ENCODE assay signal across 9 mouse cellular contexts in the genomic region with DNA sequence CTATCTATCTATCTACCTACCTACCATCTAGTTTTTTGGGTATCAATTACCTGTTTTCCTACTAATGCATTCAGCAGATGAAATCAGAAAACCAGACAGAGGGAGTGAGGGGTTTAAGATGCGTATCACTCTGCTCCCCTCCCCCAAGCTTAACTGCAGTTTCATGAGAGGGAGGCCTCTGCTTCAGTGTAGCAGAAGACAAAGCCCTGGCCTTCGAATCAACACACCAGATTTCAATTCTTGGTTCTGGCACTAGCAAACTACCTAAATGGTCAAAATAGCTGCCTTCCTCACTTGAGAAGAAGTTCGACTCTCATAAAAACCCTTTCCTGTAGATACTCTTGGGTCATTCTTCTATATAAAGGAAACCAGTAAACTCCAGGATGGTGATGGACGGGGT. TPM values are rescaled to one million over a fixed set of nuclear protein-coding genes. Genes with fewer than 3 reads are reported as not detected.
DNase-seq lines count a peak whose midpoint lies in the region; ATAC-seq and TF ChIP-seq lines count a peak whose summit lies in the region.
"Had no signal": no experiment of that assay in that cellular context is flagged by ENCODE, and none has a peak within 500 bp of the region (broad histone marks: within the 10 kb centered on the region; RNA-seq: fewer than 3 reads in every experiment).

No protein-coding gene starts in this region.

- intact Hi-C loops in left cerebral cortex, postnatal 14 days (cut with DNase I) = no loop called here

- peak overlapping the region; percentile 95 for H3K4me2 ChIP-seq in heart, postnatal 0 days (ENCODE audit: low read depth, low read length)
- H3K4me2 ChIP-seq in hindbrain, embryonic 13.5 days = peak overlapping the region; percentile 73
- H3K4me2 ChIP-seq in midbrain, embryonic 14.5 days (ENCODE audit: low read length) = peak overlapping the region; percentile 83

- no peak for TF ChIP-seq EP300 in heart, postnatal 0 days (IDR thresholded peaks at IDR 0.05; ENCODE audit: low read depth)

- DNase-seq in heart, postnatal 0 days (ENCODE audit: low spot score) = no peak
- no peak for DNase-seq in heart, adult 11 months
- peak; percentile 67 for DNase-seq in midbrain, embryonic 14.5 days
- no peak for DNase-seq in right cerebral cortex, adult 18-20 months
- no peak for DNase-seq in frontal cortex, postnatal 10 days (ENCODE audit: low spot score in 2 of 2)
- no peak for DNase-seq in left cerebral cortex, postnatal 14 days (ENCODE audit: low spot score in 2 of 2)

- H3K4me1 ChIP-seq in heart, postnatal 0 days (ENCODE audit: control insufficient read depth, insufficient read depth) = peaks cover 9% of the 10 kb centered on the region; the same call in 1 of the 2 replicates
- peaks cover 2% of the 10 kb centered on the region; the same call in 1 of the 2 replicates for H3K4me1 ChIP-seq in brown adipose tissue, adult 24 weeks (ENCODE audit: control insufficient read depth, insufficient read depth, insufficient read length, low read length)
- peaks cover 25% of the 10 kb centered on the region for H3K4me1 ChIP-seq in hindbrain, embryonic 13.5 days (replicated peaks)
- peaks cover 11% of the 10 kb centered on the region for H3K4me1 ChIP-seq in midbrain, embryonic 14.5 days (ENCODE audit: control insufficient read depth, insufficient read depth, low read length)

- peak overlapping the region; percentile 75 for H3K9ac ChIP-seq in heart, postnatal 0 days (replicated peaks; ENCODE audit: low read depth, low read length)
- H3K9ac ChIP-seq in hindbrain, embryonic 13.5 days = peak overlapping the region; percentile 97
- peak overlapping the region; percentile 97 for H3K9ac ChIP-seq in midbrain, embryonic 14.5 days (replicated peaks; ENCODE audit: low read length)

- peak overlapping the region; percentile 77 for H3K4me3 ChIP-seq in heart, postnatal 0 days (ENCODE audit: low read depth, low read length)
- peak overlapping the region; percentile 76 for H3K4me3 ChIP-seq in brown adipose tissue, adult 24 weeks (ENCODE audit: insufficient read depth, low read depth, low read length)
- H3K4me3 ChIP-seq in hindbrain, embryonic 13.5 days = peak overlapping the region; percentile 88
- peak overlapping the region; percentile 87 for H3K4me3 ChIP-seq in midbrain, embryonic 14.5 days (replicated peaks; ENCODE audit: low read depth, low read length)

- no peak for ATAC-seq in heart, postnatal 0 days (ENCODE audit: insufficient read depth, low read depth)
- ATAC-seq in hindbrain, embryonic 13.5 days (ENCODE audit: low FRiP score) = no peak
- no peak for ATAC-seq in midbrain, embryonic 14.5 days (ENCODE audit: low FRiP score, low TSS enrichment)

- peaks cover 43% of the 10 kb centered on the region for H3K36me3 ChIP-seq in heart, postnatal 0 days (replicated peaks; ENCODE audit: control insufficient read depth, insufficient read depth, low read length)
- peaks cover 44% of the 10 kb centered on the region for H3K36me3 ChIP-seq in hindbrain, embryonic 13.5 days
- H3K36me3 ChIP-seq in midbrain, embryonic 14.5 days (ENCODE audit: control insufficient read depth, insufficient read depth, low read length) = peaks cover 43% of the 10 kb centered on the region

- no peak for TF ChIP-seq CTCF in heart, postnatal 0 days (IDR thresholded peaks at IDR 0.05; ENCODE audit: low read depth)

- no peaks in the 10 kb centered on the region for H3K27me3 ChIP-seq in heart, postnatal 0 days (ENCODE audit: control insufficient read depth, insufficient read depth, low read length)
- no peaks in the 10 kb centered on the region for H3K27me3 ChIP-seq in hindbrain, embryonic 13.5 days
- H3K27me3 ChIP-seq in midbrain, embryonic 14.5 days (ENCODE audit: control insufficient read depth, insufficient read depth, low read length) = no peaks in the 10 kb centered on the region

- no peaks in the 10 kb centered on the region for H3K9me3 ChIP-seq in heart, postnatal 0 days (replicated peaks; ENCODE audit: control insufficient read depth, low read length)
- H3K9me3 ChIP-seq in hindbrain, embryonic 13.5 days = no peaks in the 10 kb centered on the region
- no peaks in the 10 kb centered on the region for H3K9me3 ChIP-seq in midbrain, embryonic 14.5 days (ENCODE audit: control insufficient read depth, low read length)

- 17% methylated on average over 4 of the region's 4 CpGs for WGBS in heart, postnatal 0 days
- WGBS in hindbrain, embryonic 13.5 days = 3% methylated on average over 4 of the region's 4 CpGs
- 4% methylated on average over 4 of the region's 4 CpGs for WGBS in midbrain, embryonic 14.5 days

- H3K27ac ChIP-seq in heart, postnatal 0 days (ENCODE audit: low read depth) = peak overlapping the region; percentile 73; the same call in 1 of the 2 replicates
- no peak overlapping the region for H3K27ac ChIP-seq in brown adipose tissue, adult 24 weeks (replicated peaks; ENCODE audit: low read depth, low read length)
- peak overlapping the region; percentile 93 for H3K27ac ChIP-seq in hindbrain, embryonic 13.5 days
- peak overlapping the region; percentile 95 for H3K27ac ChIP-seq in midbrain, embryonic 14.5 days (replicated peaks; ENCODE audit: low read depth, low read length)

RNA-seq across cellular contexts. Expression of a gene that starts 0.7 kb away (rescaled TPM):
- total RNA-seq in heart, postnatal 0 days (2014; rRNA removed; ENCODE audit: low replicate concordance) = 2.7 and 3.3 TPM in 2 replicates
- 1.4 and 1.6 TPM in 2 replicates for polyA plus RNA-seq in heart, postnatal 0 days (2015; fragmentation: Nextera tagmentation; extraction: Ambion mirVana)
- 0.67 and 0.83 TPM in 2 replicates for polyA plus RNA-seq in brown adipose tissue, adult 24 weeks (2012; ENCODE audit: insufficient read depth, insufficient read length, missing spikeins)
- 10.8 and 11.3 TPM in 2 replicates for polyA plus RNA-seq in hindbrain, embryonic 13.5 days (2015; fragmentation: Nextera tagmentation; extraction: Ambion mirVana)
- 11.7 and 15.7 TPM in 2 replicates for polyA plus RNA-seq in midbrain, embryonic 14.5 days (2014; fragmentation: Nextera tagmentation; extraction: Ambion mirVana)
- 10 to 100 TPM; 12.1 to 12.4 TPM for total RNA-seq in left cerebral cortex, postnatal 14 days (2021)
- total RNA-seq: neutrophil, adult 5-6 weeks had no signal

RNA-seq across cellular contexts. Expression of a gene that starts 12.8 kb away (rescaled TPM):
- not detected in 2 replicates for total RNA-seq in heart, postnatal 0 days (2014; rRNA removed; ENCODE audit: low replicate concordance)
- 0.07 TPM in 1 of 2 replicates, not detected in the other for polyA plus RNA-seq in heart, postnatal 0 days (2015; fragmentation: Nextera tagmentation; extraction: Ambion mirVana)
- polyA plus RNA-seq in brown adipose tissue, adult 24 weeks (2012; ENCODE audit: insufficient read depth, insufficient read length, missing spikeins) = 1.1 TPM in 1 of 2 replicates, not detected in the other
- polyA plus RNA-seq in hindbrain, embryonic 13.5 days (2015; fragmentation: Nextera tagmentation; extraction: Ambion mirVana) = 0.04 TPM in 1 of 2 replicates, not detected in the other
- 0.08 TPM in 1 of 2 replicates, not detected in the other for polyA plus RNA-seq in midbrain, embryonic 14.5 days (2014; fragmentation: Nextera tagmentation; extraction: Ambion mirVana)
- not detected for total RNA-seq in left cerebral cortex, postnatal 14 days (2021)
- total RNA-seq: neutrophil, adult 5-6 weeks had no signal

RNA-seq across cellular contexts. Expression of a gene that starts 18.8 kb away (rescaled TPM):
- total RNA-seq in heart, postnatal 0 days (2014; rRNA removed; ENCODE audit: low replicate concordance) = not detected in 2 replicates
- polyA plus RNA-seq in heart, postnatal 0 days (2015; fragmentation: Nextera tagmentation; extraction: Ambion mirVana) = 0.07 TPM in 1 of 2 replicates, not detected in the other
- not detected in 2 replicates for polyA plus RNA-seq in brown adipose tissue, adult 24 weeks (2012; ENCODE audit: insufficient read depth, insufficient read length, missing spikeins)
- 8.1 and 9.3 TPM in 2 replicates for polyA plus RNA-seq in hindbrain, embryonic 13.5 days (2015; fragmentation: Nextera tagmentation; extraction: Ambion mirVana)
- polyA plus RNA-seq in midbrain, embryonic 14.5 days (2014; fragmentation: Nextera tagmentation; extraction: Ambion mirVana) = 8.4 and 10.8 TPM in 2 replicates
- under 1 TPM in 1 of 2 experiments, not detected in 1; 0.51 TPM for total RNA-seq in left cerebral cortex, postnatal 14 days (2021)
- total RNA-seq: neutrophil, adult 5-6 weeks had no signal
